Mouse (Mus musculus): Measurements from ENCODE around the gene Pih1d1.

- TF ChIP-seq CTCF (IDR thresholded peaks at IDR 0.05; ENCODE audit: low read depth) (no peak), EP300 (IDR thresholded peaks at IDR 0.05; ENCODE audit: low read depth) (no peak)
Observed at GRCm38 (mm10) chr7:45129318-45129717, 24.8 kb upstream of the Pih1d1 start.
